Mouse (Mus musculus): ENCODE data around the gene Fam102a. TPM values are rescaled to one million over a fixed set of nuclear protein-coding genes. Genes with fewer than 3 reads are reported as not detected.

The Fam102a gene
- total and polyA plus RNA-seq, 3 experiments: 1.3 to 7.8 (median 3.8) TPM

GRCm38 (mm10) chr2:32541333-32541908 is 6.3 kb downstream of the Fam102a start:
- in situ Hi-C loops (cut with MboI; ENCODE audit: low pct_ligation_motif_present, low pct_unique_long_range_greater_than_20kb, low sequenced_read_pairs): no loop called here
- H3K9ac ChIP-seq (ENCODE audit: insufficient read depth, low read depth): no peak overlapping the region
- dilution Hi-C loops (cut with MboI; ENCODE audit: extremely low pct_ligation_motif_present, extremely low pct_unique_long_range_greater_than_20kb, low sequenced_read_pairs): no loop called here
- no peaks in the 10 kb centered on the region for H3K27me3 ChIP-seq (replicated peaks)
- no peak overlapping the region for H3K27ac ChIP-seq (ENCODE audit: insufficient read depth, low read depth)
- H3K79me2 ChIP-seq (replicated peaks; ENCODE audit: control insufficient read depth, extremely low read depth, insufficient read depth, poor library complexity, severe bottlenecking): no peaks in the 10 kb centered on the region; the same call in 1 of the 2 replicates
- no peaks in the 10 kb centered on the region for H3K9me3 ChIP-seq (replicated peaks; ENCODE audit: low read length)
- H3K4me3 ChIP-seq (replicated peaks in 1 of 3; ENCODE audit: low read depth in 2 of 3, low read length in 2 of 3, poor library complexity in 1 of 3): no peak overlapping the region
- peaks cover 16 to 46% of the 10 kb centered on the region in 2 experiments for H3K4me1 ChIP-seq (ENCODE audit: control insufficient read depth in 1 of 2, insufficient read depth in 2 of 2)
- no peak for TF ChIP-seq TCF12 (IDR thresholded peaks at IDR 0.05; ENCODE audit: low read depth, low read length)
- TF ChIP-seq SMC3 (IDR thresholded peaks at IDR 0.05; ENCODE audit: low read depth, low read length): no peak
- no peak for TF ChIP-seq NELFE (IDR thresholded peaks at IDR 0.05; ENCODE audit: low read depth, low read length)
- TF ChIP-seq CTCF (conservative IDR thresholded peaks at IDR 0.05 in 1 of 2, IDR thresholded peaks at IDR 0.05 in 1 of 2; ENCODE audit: low read depth in 2 of 2, low read length in 2 of 2): no peak
- no peak for TF ChIP-seq CHD1 (IDR thresholded peaks at IDR 0.05; ENCODE audit: low read depth, low read length)
- no peak for TF ChIP-seq JUN (IDR thresholded peaks at IDR 0.05; ENCODE audit: insufficient read depth, low read depth, low read length)
- no peak for TF ChIP-seq ZNF384 (IDR thresholded peaks at IDR 0.05; ENCODE audit: low read depth, low read length)
- TF ChIP-seq POLR2AphosphoS2 (IDR thresholded peaks at IDR 0.05; ENCODE audit: low read depth, low read length): no peak
- no peak for TF ChIP-seq HCFC1 (IDR thresholded peaks at IDR 0.05; ENCODE audit: low read depth, low read length)
- TF ChIP-seq MAFK (IDR thresholded peaks at IDR 0.05; ENCODE audit: insufficient replicate concordance, low read length): no peak
- no peak for DNase-seq (ENCODE audit: extremely low read depth)
- no peak overlapping the region for H3K4me2 ChIP-seq (ENCODE audit: insufficient read depth, low read depth, poor library complexity, severe bottlenecking)
- H3K36me3 ChIP-seq (replicated peaks in 1 of 2; ENCODE audit: control insufficient read depth in 1 of 2, insufficient read depth in 1 of 2, low read length in 1 of 2): peaks cover 0 to 11% of the 10 kb centered on the region in 2 experiments

- Histone ChIP-seq H3K4me2 (ENCODE audit: insufficient read depth, low read depth, poor library complexity, severe bottlenecking) (no peak overlapping the region), H3K79me2 (replicated peaks; ENCODE audit: control insufficient read depth, extremely low read depth, insufficient read depth, poor library complexity, severe bottlenecking) (no peaks in the 10 kb centered on the region; the same call in 1 of the 2 replicates), H3K27me3 (replicated peaks) (no peaks in the 10 kb centered on the region), H3K36me3 (replicated peaks in 1 of 2; ENCODE audit: control insufficient read depth in 1 of 2, insufficient read depth in 1 of 2, low read length in 1 of 2) (peaks cover 0 to 11% of the 10 kb centered on the region in 2 experiments), H3K9me3 (replicated peaks; ENCODE audit: low read length) (no peaks in the 10 kb centered on the region), H3K27ac (ENCODE audit: insufficient read depth, low read depth) (no peak overlapping the region), H3K9ac (ENCODE audit: insufficient read depth, low read depth) (no peak overlapping the region), H3K4me1 (ENCODE audit: control insufficient read depth in 1 of 2, insufficient read depth in 2 of 2) (peaks cover 16 to 47% of the 10 kb centered on the region in 2 experiments), H3K4me3 (replicated peaks in 1 of 3; ENCODE audit: low read depth in 2 of 3, low read length in 2 of 3, poor library complexity in 1 of 3) (no peak overlapping the region)
- dilution Hi-C loops (cut with MboI; ENCODE audit: extremely low pct_ligation_motif_present, extremely low pct_unique_long_range_greater_than_20kb, low sequenced_read_pairs) (no loop called here), in situ Hi-C loops (cut with MboI; ENCODE audit: low pct_ligation_motif_present, low pct_unique_long_range_greater_than_20kb, low sequenced_read_pairs) (no loop called here)
- no peak for TF ChIP-seq MYC (IDR thresholded peaks at IDR 0.05; ENCODE audit: low read depth, low read length)
- no peak for TF ChIP-seq SMC3 (IDR thresholded peaks at IDR 0.05; ENCODE audit: low read depth, low read length)
- TF ChIP-seq NRF1 (IDR thresholded peaks at IDR 0.05; ENCODE audit: low read depth, low read length): no peak
- no peak for TF ChIP-seq TBP (conservative IDR thresholded peaks at IDR 0.05; ENCODE audit: low read depth, low read length)
- TF ChIP-seq ELF1 (IDR thresholded peaks at IDR 0.05; ENCODE audit: low read depth, low read length): no peak
- TF ChIP-seq UBTF (IDR thresholded peaks at IDR 0.05; ENCODE audit: low read depth, low read length): no peak
- DNase-seq (ENCODE audit: extremely low read depth): no peak
Observed at GRCm38 (mm10) chr2:32541986-32542573, 6.9 kb downstream of the Fam102a start.

All from CH12.LX (cell line).